Mouse (Mus musculus): Measurements from ENCODE around the gene Col28a1. TPM values are rescaled to one million over a fixed set of nuclear protein-coding genes. Genes with fewer than 3 reads are reported as not detected.

Gene Col28a1
- total and polyA plus RNA-seq, 3 experiments = not detected

DNA sequence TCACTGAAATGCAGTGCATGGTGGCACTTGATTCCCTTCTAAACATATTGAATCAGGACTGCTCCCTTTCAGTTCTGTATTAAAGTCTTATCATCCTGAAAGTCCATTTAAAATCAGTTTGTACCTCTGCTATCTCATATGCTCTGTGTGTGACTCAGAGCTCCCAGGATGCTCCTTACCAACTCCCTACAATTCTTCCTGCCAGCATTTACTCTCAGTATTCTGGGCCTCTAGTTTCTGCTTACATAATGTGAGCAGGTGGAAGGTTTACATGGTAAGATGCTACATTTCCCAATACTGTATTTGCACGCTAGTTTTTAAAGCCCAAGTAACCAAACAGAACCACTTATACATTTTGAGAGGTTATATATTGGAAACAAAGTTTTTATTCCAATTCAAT, 64.3 kb downstream of the Col28a1 start:
- no peaks in the 10 kb centered on the region for H3K36me3 ChIP-seq (ENCODE audit: control insufficient read depth in 1 of 2, insufficient read depth in 2 of 2, low read length in 2 of 2)
- no peaks in the 10 kb centered on the region for H3K79me2 ChIP-seq (ENCODE audit: control insufficient read depth, insufficient read depth, low read length, poor library complexity)
- H3K9ac ChIP-seq (ENCODE audit: control insufficient read depth, low read depth, low read length, poor library complexity, severe bottlenecking) = no peak overlapping the region
- H3K27me3 ChIP-seq (ENCODE audit: control insufficient read depth in 1 of 2, insufficient read depth in 2 of 2, low read length in 2 of 2) = no peaks in the 10 kb centered on the region; a peak in 2 of 4 replicates
- no peak overlapping the region for H3K27ac ChIP-seq (ENCODE audit: control insufficient read depth, low read depth, low read length)
- no peak for DNase-seq (ENCODE audit: low read depth, low spot score)
- no peaks in the 10 kb centered on the region for H3K4me1 ChIP-seq (ENCODE audit: control insufficient read depth in 1 of 2, insufficient read depth in 2 of 2, low read length in 2 of 2)
- no peaks in the 10 kb centered on the region for H3K9me3 ChIP-seq (replicated peaks; ENCODE audit: insufficient read depth, low read length)
- H3K4me3 ChIP-seq (ENCODE audit: control insufficient read depth in 1 of 2, insufficient read depth in 1 of 2, low read depth in 2 of 2, low read length in 2 of 2) = no peak overlapping the region
- TF ChIP-seq POLR2AphosphoS5 (IDR thresholded peaks at IDR 0.05; ENCODE audit: borderline replicate concordance, low read depth, low read length) = no peak
- no peak for TF ChIP-seq RCOR1 (IDR thresholded peaks at IDR 0.05; ENCODE audit: low read depth, low read length)
- TF ChIP-seq NELFE (IDR thresholded peaks at IDR 0.05; ENCODE audit: low read depth, low read length) = no peak
- TF ChIP-seq POLR2AphosphoS2 (IDR thresholded peaks at IDR 0.05; ENCODE audit: low read length) = no peak
- no peak for TF ChIP-seq CHD2 (IDR thresholded peaks at IDR 0.05; ENCODE audit: low read length)
- no peak for TF ChIP-seq MAZ (IDR thresholded peaks at IDR 0.05; ENCODE audit: low read depth, low read length)
- TF ChIP-seq USF2 (IDR thresholded peaks at IDR 0.05; ENCODE audit: borderline replicate concordance in 1 of 2, insufficient read depth in 1 of 2, low read depth in 1 of 2, low read length in 2 of 2) = no peak
- TF ChIP-seq MAX (IDR thresholded peaks at IDR 0.05; ENCODE audit: low read length) = no peak
- TF ChIP-seq E2F4 (IDR thresholded peaks at IDR 0.05; ENCODE audit: borderline replicate concordance, low read depth, low read length) = no peak
- no peak for TF ChIP-seq JUND (IDR thresholded peaks at IDR 0.05; ENCODE audit: low read depth, low read length)
- TF ChIP-seq HCFC1 (IDR thresholded peaks at IDR 0.05; ENCODE audit: low read depth, low read length) = no peak
- TF ChIP-seq MYB (IDR thresholded peaks at IDR 0.05; ENCODE audit: low read depth, low read length) = no peak

GRCm38 (mm10) chr6:8126545-8126944, 65.9 kb downstream of the Col28a1 start:
- no peaks in the 10 kb centered on the region for H3K36me3 ChIP-seq (ENCODE audit: control insufficient read depth in 1 of 2, insufficient read depth in 2 of 2, low read length in 2 of 2)
- H3K79me2 ChIP-seq (ENCODE audit: control insufficient read depth, insufficient read depth, low read length, poor library complexity) = no peaks in the 10 kb centered on the region
- H3K9me3 ChIP-seq (replicated peaks; ENCODE audit: insufficient read depth, low read length) = no peaks in the 10 kb centered on the region
- TF ChIP-seq ZMIZ1 (IDR thresholded peaks at IDR 0.05; ENCODE audit: low read depth, low read length) (no peak), E2F4 (IDR thresholded peaks at IDR 0.05; ENCODE audit: borderline replicate concordance, low read depth, low read length) (no peak), CHD1 (IDR thresholded peaks at IDR 0.05; ENCODE audit: low read depth, low read length) (no peak), EP300 (IDR thresholded peaks at IDR 0.05; ENCODE audit: low read depth in 1 of 2, low read length in 2 of 2) (no peak), ZKSCAN1 (IDR thresholded peaks at IDR 0.05; ENCODE audit: low read depth, low read length) (no peak), POLR2A (IDR thresholded peaks at IDR 0.05; ENCODE audit: control insufficient read depth in 1 of 2, insufficient read depth in 1 of 2, low read depth in 1 of 2, low read length in 2 of 2, poor library complexity in 1 of 2) (no peak), TCF12 (IDR thresholded peaks at IDR 0.05; ENCODE audit: low read depth, low read length) (no peak), ETS1 (IDR thresholded peaks at IDR 0.05; ENCODE audit: low read depth, low read length) (no peak), MYC (IDR thresholded peaks at IDR 0.05; ENCODE audit: low read depth, low read length) (no peak), ZC3H11A (IDR thresholded peaks at IDR 0.05; ENCODE audit: low read depth, low read length) (no peak), POLR2AphosphoS2 (IDR thresholded peaks at IDR 0.05; ENCODE audit: low read length) (no peak), MAZ (IDR thresholded peaks at IDR 0.05; ENCODE audit: low read depth, low read length) (no peak), MXI1 (IDR thresholded peaks at IDR 0.05; ENCODE audit: low read depth, low read length) (no peak), NELFE (IDR thresholded peaks at IDR 0.05; ENCODE audit: low read depth, low read length) (no peak), MAFK (IDR thresholded peaks at IDR 0.05; ENCODE audit: borderline replicate concordance, low read depth, low read length) (no peak)
- no peak for DNase-seq (ENCODE audit: low read depth, low spot score)
- H3K9ac ChIP-seq (ENCODE audit: control insufficient read depth, low read depth, low read length, poor library complexity, severe bottlenecking) = no peak overlapping the region
- H3K4me1 ChIP-seq (ENCODE audit: control insufficient read depth in 1 of 2, insufficient read depth in 2 of 2, low read length in 2 of 2) = no peaks in the 10 kb centered on the region
- no peak overlapping the region for H3K27ac ChIP-seq (ENCODE audit: control insufficient read depth, low read depth, low read length)
- no peak overlapping the region for H3K4me3 ChIP-seq (ENCODE audit: control insufficient read depth in 1 of 2, insufficient read depth in 1 of 2, low read depth in 2 of 2, low read length in 2 of 2)
- no peaks in the 10 kb centered on the region; a peak in 2 of 4 replicates for H3K27me3 ChIP-seq (ENCODE audit: control insufficient read depth in 1 of 2, insufficient read depth in 2 of 2, low read length in 2 of 2)

All from MEL (cell line).